Mouse (Mus musculus) hindbrain, postnatal 0 days (tissue): ENCODE data around the gene Ntrk3. TPM values are rescaled to one million over a fixed set of nuclear protein-coding genes. Genes with fewer than 3 reads are reported as not detected.

ENCODE experiments used
- ATAC-seq: fragments of 200-750 bp; cut with Nextera tagmentation; 2 replicates; pipeline ENCODE4 v1.8.0; 2017; ENCODE audit warnings: mild to moderate bottlenecking, moderate TSS enrichment, moderate library complexity
- DNase-seq: peaks from one replicate; pipeline ENCODE4 v3.0.0-alpha.2; 2015; ENCODE audit warnings: low spot score
- H3K27ac ChIP-seq: fragments of 300-500 bp; sonication (generic); 2 replicates; pipeline ENCODE4 v1.5.1; 2014; ENCODE audit warnings: mild to moderate bottlenecking
- H3K27me3 ChIP-seq: fragments of 300-500 bp; sonication (generic); 2 replicates; pipeline ENCODE4 v1.6.1; 2014; ENCODE audit warnings: low read length, mixed read lengths; ENCODE audit not compliant: insufficient read depth
- H3K36me3 ChIP-seq: fragments of 300-500 bp; sonication (generic); 2 replicates; pipeline ENCODE4 v1.6.1; 2014; ENCODE audit warnings: low read length, mixed read lengths; ENCODE audit not compliant: insufficient read depth
- H3K4me1 ChIP-seq: fragments of 300-500 bp; sonication (generic); 2 replicates; pipeline ENCODE4 v1.6.1; 2014; ENCODE audit warnings: antibody characterized with exemption, low read length, mixed read lengths; ENCODE audit not compliant: insufficient read depth
- H3K4me2 ChIP-seq: fragments of 300-500 bp; sonication (generic); 2 replicates; pipeline ENCODE4 v1.6.1; 2014; ENCODE audit warnings: low read depth, mild to moderate bottlenecking, low read length, moderate library complexity, mixed read lengths
- H3K4me3 ChIP-seq: fragments of 300-500 bp; sonication (generic); 2 replicates; pipeline ENCODE4 v1.5.1; 2014; ENCODE audit warnings: low read length
- H3K9ac ChIP-seq: fragments of 300-500 bp; sonication (generic); replicated peaks from 2 replicates; pipeline ENCODE4 v1.6.1; 2014; ENCODE audit warnings: mild to moderate bottlenecking, low read length, moderate library complexity, mixed read lengths
- H3K9me3 ChIP-seq: fragments of 300-500 bp; sonication (generic); 2 replicates; pipeline ENCODE4 v1.6.1; 2016; ENCODE audit warnings: low read length, mixed read lengths
- CTCF ChIP-seq: IDR thresholded peaks from 2 replicates; pipeline ENCODE4 v1.5.1; 2016; ENCODE audit warnings: antibody characterized with exemption, control low read depth, low read depth
- WGBS: fragments of 180-500 bp; shearing (Covaris S2); extraction: QIAGEN DNeasy Blood & Tissue Kit; methylation state at CpG from one replicate; pipeline ENCODE4 v1.1.7; 2014; 5-methylcytosine and 5-hydroxymethylcytosine counted together
- polyA plus RNA-seq: library from polyadenylated mRNA; unstranded; fragments of >200 nt; fragmentation: Nextera tagmentation; extraction: Ambion mirVana; gene quantifications from 2 replicates; pipeline ENCODE4 v1.2.1, GENCODE M21; 2015
- total RNA-seq: library from RNA; depleted of rRNA; stranded (reverse); fragments of >200 nt; gene quantifications from 2 replicates; pipeline ENCODE4 v1.2.3, GENCODE M21; 2014

Ntrk3 gene
- total and polyA plus RNA-seq, 2 experiments from 2014 or later: 23.5 to 90.8 TPM

DNA sequence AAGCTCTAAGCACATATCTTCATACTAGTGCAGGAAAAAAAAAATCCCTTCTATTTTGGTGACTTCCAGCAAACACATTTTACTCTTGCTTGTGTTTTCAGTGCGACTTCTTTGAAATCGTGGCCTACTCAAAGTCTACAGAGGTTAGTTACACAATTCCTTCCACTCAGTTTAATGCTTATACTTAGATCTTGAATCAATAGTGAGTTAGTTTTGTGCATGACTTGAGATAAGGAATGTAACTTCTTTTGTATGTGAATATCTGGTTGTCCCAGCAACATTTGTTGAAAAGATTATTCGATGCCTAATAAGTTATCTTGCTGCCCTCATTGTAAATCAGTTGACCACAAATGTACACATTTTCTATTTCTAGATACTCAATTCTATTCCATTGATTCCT is 411.6 kb downstream of the Ntrk3 start:
- Histone ChIP-seq H3K9ac (no peak overlapping the region), H3K36me3 (no peaks in the 10 kb centered on the region), H3K27ac (no peak overlapping the region), H3K4me1 (no peaks in the 10 kb centered on the region), H3K27me3 (no peaks in the 10 kb centered on the region), H3K9me3 (no peaks in the 10 kb centered on the region), H3K4me2 (no peak overlapping the region), H3K4me3 (no peak overlapping the region)
- ATAC-seq (no peak), DNase-seq (no peak)
- 63% methylated on average over 3 of the region's 3 CpGs for WGBS
- TF ChIP-seq CTCF: no peak

DNA sequence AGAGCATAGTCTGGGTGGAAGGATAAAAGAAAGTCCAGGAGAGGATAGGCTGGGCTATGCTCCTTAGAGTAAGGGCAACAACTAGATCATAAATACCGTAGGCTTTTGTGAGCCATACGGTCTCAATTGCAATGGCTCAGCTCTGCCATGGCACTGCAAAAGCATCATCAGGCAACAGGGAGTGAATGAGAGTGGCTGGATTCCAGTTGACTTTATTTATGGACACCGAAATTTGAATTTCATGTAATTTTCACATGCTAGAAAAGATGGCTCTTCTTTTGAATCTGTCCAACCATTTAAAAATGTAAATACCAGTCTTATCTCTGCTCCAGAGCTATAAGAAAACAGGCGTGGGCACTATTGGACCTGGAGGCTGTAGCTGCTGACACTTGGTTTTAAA is 419.2 kb downstream of the Ntrk3 start:
- Histone ChIP-seq H3K27ac (no peak overlapping the region), H3K9ac (no peak overlapping the region), H3K4me1 (no peaks in the 10 kb centered on the region), H3K4me2 (no peak overlapping the region), H3K27me3 (no peaks in the 10 kb centered on the region), H3K4me3 (no peak overlapping the region), H3K9me3 (no peaks in the 10 kb centered on the region), H3K36me3 (no peaks in the 10 kb centered on the region)
- TF ChIP-seq CTCF: no peak
- DNase-seq (no peak), ATAC-seq (no peak)
- 87% methylated on average over 4 of the region's 4 CpGs for WGBS

DNA sequence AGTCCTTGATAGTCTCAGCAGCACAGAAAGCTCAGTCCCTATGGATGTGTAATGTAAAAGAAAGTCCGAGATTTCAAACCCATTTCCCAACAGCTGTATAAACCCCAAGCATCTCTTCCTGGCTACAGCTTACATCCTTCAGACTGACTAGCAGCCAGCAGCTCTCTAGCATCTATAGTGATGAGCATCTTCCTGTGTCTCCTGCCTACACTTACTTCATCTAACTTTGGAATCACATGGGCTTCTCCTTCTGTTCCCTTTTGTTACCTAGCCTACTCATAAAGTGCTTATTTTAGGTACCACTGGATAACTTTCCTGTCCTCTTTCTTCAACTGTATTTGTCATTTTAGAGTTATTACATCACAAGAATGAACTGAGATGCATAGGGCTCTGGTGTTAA is 432.0 kb downstream of the Ntrk3 start:
- no peak for ATAC-seq
- Histone ChIP-seq H3K27me3 (no peaks in the 10 kb centered on the region), H3K4me3 (no peak overlapping the region), H3K4me2 (no peak overlapping the region), H3K9me3 (peaks cover 10% of the 10 kb centered on the region; the same call in 1 of the 2 replicates), H3K36me3 (no peaks in the 10 kb centered on the region), H3K27ac (no peak overlapping the region), H3K9ac (no peak overlapping the region), H3K4me1 (no peaks in the 10 kb centered on the region)
- no peak for DNase-seq
- no peak for TF ChIP-seq CTCF
- 67% methylated on average over 1 of the region's 1 CpGs for WGBS

DNA sequence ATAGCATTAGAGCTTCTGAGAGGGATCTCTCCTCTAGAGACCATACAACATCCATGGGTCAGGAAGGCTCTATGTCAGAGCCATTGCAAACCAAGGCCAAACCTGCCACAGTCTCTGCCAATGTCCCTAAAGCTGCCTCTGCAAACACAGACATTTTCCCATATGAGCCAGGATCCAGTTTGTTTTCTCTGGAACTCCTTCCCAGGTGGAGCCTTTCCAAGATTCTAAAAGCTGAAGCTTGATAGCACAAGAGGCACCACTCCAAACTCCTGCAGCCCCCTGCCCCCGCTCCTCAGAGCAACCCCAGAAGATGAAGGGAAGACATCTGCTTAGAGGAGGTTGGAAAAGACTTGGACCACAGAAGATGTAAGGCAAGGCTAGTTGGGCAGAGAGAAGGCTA is 432.8 kb downstream of the Ntrk3 start:
- TF ChIP-seq CTCF: no peak
- Histone ChIP-seq H3K4me1 (no peaks in the 10 kb centered on the region), H3K27me3 (no peaks in the 10 kb centered on the region), H3K4me3 (no peak overlapping the region), H3K9me3 (peaks cover 6% of the 10 kb centered on the region; the same call in 1 of the 2 replicates), H3K36me3 (no peaks in the 10 kb centered on the region), H3K4me2 (no peak overlapping the region), H3K27ac (no peak overlapping the region), H3K9ac (no peak overlapping the region)
- no peak for ATAC-seq
- WGBS: 85% methylated on average over 1 of the region's 1 CpGs
- DNase-seq: no peak

DNA sequence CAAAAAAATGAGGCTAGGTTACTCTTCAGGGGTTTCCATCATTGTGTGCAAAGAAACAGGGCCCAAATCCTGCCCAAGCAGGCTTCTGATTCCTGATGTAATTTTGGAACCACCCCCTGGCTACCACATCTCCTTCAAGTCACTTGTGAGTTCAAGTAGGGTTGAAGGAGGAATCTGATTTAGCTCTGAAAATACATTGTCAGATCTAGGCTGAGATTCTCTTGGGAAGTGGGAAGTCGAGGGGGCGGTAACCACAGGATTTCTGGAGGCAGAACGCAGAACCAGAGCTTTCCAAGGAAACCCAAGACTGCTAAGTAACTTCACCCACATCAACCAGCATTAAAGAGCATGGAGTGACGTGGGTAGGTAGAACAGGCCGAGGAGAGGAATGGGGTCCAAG is 440.5 kb downstream of the Ntrk3 start:
- Histone ChIP-seq H3K9ac (no peak overlapping the region), H3K36me3 (no peaks in the 10 kb centered on the region; the same call in 1 of the 2 replicates), H3K4me1 (no peaks in the 10 kb centered on the region), H3K4me3 (no peak overlapping the region), H3K4me2 (no peak overlapping the region), H3K9me3 (no peaks in the 10 kb centered on the region), H3K27ac (no peak overlapping the region), H3K27me3 (no peaks in the 10 kb centered on the region)
- ATAC-seq (no peak), DNase-seq (no peak)
- no peak for TF ChIP-seq CTCF
- WGBS: 90% methylated on average over 5 of the region's 5 CpGs

DNA sequence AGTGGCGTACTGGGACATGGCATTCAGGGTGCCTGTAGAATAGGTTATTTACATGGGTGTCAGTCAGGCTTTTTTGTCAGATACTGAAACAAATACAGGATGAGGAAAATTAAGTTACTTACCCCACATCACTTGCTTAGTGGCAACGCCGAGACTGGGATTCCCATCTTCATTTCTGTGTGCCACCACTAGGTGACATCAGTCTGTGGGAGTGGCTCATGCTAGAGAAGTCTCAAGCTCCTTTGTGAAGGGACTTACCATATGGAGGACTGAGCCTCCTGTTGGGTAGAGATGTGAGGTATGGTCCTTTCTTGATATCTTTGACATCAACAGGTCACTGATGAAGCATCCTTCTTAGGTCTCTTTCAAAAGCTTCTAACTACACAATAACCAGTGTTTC is 443.5 kb downstream of the Ntrk3 start:
- Histone ChIP-seq H3K36me3 (no peaks in the 10 kb centered on the region; the same call in 1 of the 2 replicates), H3K9ac (no peak overlapping the region), H3K4me1 (no peaks in the 10 kb centered on the region), H3K27ac (no peak overlapping the region), H3K4me3 (no peak overlapping the region), H3K27me3 (no peaks in the 10 kb centered on the region), H3K9me3 (no peaks in the 10 kb centered on the region), H3K4me2 (no peak overlapping the region)
- peak; percentile 40 for TF ChIP-seq CTCF
- DNase-seq (peak; percentile 22), ATAC-seq (no peak)
- WGBS: 62% methylated on average over 3 of the region's 3 CpGs

DNA sequence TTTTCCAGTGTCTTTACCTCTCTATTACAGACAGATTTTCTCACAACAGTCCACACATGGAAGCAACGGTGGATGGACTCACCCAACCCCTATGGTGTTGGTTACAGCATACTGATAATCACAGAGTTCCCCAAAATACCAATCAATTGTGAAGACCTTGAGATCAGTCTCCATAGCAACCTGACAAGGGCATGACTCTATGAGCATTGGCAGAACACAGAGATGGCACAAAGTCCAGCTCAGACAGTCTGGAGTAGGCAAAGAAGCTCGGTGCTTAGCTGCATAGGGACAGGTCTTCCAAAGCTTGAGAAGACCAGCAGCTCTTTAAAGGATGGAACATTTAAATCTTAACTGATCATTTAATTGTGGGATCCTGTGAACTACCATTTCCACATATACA is 447.6 kb downstream of the Ntrk3 start:
- no peak overlapping the region for H3K4me3 ChIP-seq
- H3K4me1 ChIP-seq: no peaks in the 10 kb centered on the region
- TF ChIP-seq CTCF: no peak
- H3K27me3 ChIP-seq: no peaks in the 10 kb centered on the region
- H3K36me3 ChIP-seq: no peaks in the 10 kb centered on the region; the same call in 1 of the 2 replicates
- DNase-seq (no peak), ATAC-seq (no peak)
- no peak overlapping the region for H3K9ac ChIP-seq
- 47% methylated on average over 2 of the region's 2 CpGs for WGBS
- H3K27ac ChIP-seq: no peak overlapping the region
- no peaks in the 10 kb centered on the region for H3K9me3 ChIP-seq
- no peak overlapping the region for H3K4me2 ChIP-seq
